Mouse (Mus musculus) ES-Bruce4 (cell line): Measurements from ENCODE around the gene Ngrn.

Experiments used
- CTCF ChIP-seq: IDR thresholded peaks from one replicate; pipeline ENCODE4 v1.8.1; 2011; ENCODE audit warnings: low read depth, low read length
- POLR2A ChIP-seq: IDR thresholded peaks from one replicate; pipeline ENCODE4 v1.8.1; 2011; ENCODE audit warnings: low read length; ENCODE audit not compliant: insufficient read depth

DNA sequence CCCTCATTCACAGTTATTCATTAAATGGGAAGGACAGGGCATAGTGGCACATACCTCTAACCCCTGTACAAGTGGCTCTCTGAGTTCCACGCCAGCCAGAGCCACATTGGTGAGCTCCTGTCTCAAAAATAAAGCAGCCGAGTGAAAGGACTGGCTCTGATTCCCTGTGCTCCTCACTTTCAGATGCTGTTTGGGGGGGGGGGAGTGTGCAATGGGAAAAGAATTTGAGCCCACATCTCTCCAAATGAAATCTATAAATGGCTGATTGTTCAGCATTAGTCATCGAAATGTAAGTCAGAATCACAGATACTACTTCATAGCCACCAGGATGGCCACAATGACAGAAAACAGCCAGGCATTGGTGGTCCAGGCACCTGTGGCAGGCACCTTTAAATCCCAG, 36.0 kb downstream of the Ngrn start:
- TF ChIP-seq CTCF: no peak
- no peak for TF ChIP-seq POLR2A
